Mouse (Mus musculus): ENCODE data around the gene Cdh12.

The Cdh12 gene

DNA sequence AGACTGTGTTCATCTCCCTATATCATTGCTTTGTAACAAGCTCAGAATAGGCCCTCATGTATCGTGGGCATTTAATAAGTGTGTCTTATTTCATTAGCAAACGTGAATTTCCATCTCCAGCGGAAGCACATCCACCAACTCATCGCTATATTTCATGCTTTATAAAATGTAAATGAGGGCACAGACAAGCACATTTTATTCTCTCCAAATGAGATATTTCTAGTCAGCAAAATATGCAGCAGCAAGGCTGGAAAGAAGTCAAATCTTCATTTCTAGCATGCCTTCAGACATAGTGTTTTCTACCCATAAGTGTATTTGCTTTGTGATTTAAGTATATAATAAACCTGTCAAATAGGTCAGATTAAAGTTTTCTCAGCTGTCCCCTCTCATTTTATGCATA is 262.8 kb downstream of the Cdh12 start:
- no peak for DNase-seq

GRCm38 (mm10) chr15:20772289-20772688 is 323.2 kb downstream of the Cdh12 start:
- DNase-seq: no peak

DNA sequence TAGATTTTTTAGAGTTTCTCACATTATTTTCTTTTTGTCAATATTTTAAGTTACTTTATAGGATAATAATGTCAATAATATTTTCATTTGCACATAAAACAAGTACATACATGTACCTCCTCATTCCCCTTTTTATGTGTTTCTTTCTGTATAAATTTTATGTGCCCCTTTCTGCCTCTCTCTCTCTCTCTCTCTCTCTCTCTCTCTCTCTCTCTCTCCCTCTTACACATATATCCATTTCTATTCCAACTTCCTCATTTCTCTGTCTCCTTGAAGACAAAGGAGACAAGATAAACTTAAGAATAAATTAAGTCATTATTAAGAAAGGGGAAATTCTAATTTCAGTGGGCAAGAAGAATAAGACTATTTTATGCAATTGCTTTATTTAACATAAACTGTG is 324.4 kb downstream of the Cdh12 start:
- no peak for DNase-seq

GRCm38 (mm10) chr15:20796999-20797398 is 347.9 kb downstream of the Cdh12 start:
- no peak for DNase-seq

DNA sequence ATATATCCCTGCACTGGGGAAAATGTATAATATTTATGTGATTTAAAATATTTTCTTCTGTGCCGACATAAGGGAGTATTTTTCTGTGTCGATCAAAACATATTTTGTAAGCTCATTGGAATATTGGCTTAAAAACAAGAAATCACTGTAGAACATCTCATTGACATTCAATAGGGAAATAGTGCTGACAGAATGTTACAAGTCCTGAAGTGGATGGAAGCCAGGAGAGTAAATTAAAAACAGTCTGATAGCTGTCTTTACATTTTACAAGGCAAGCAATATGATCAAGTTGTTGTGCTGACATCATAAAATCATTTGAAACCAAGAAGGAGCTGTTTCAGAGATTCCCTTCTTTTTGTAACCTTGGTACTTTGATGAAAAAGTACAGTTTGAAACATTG is 349.5 kb downstream of the Cdh12 start:
- no peak for DNase-seq

GRCm38 (mm10) chr15:20835887-20836286 is 386.8 kb downstream of the Cdh12 start:
- DNase-seq: no peak

DNA sequence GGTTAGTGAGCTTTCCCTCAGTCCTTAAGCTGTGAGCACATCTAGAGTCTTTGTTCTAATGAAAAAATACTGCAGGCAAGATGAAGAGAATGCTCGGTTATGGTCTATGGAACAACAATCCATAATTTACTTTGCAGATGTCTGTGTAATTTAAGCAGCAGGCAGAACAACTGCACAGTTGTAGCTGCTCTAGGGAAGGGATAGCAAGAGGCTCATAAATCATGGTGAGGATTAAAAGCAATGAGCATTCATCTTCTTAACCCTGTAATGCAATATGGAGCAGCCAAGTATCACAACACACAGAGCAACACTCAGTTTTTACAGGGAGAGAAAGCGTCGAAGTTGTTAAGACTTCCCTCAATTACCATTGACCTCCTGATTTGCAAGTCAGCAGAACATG is 387.9 kb downstream of the Cdh12 start:
- no peak for DNase-seq

GRCm38 (mm10) chr15:20841479-20841878 is 392.4 kb downstream of the Cdh12 start:
- DNase-seq: no peak

DNA sequence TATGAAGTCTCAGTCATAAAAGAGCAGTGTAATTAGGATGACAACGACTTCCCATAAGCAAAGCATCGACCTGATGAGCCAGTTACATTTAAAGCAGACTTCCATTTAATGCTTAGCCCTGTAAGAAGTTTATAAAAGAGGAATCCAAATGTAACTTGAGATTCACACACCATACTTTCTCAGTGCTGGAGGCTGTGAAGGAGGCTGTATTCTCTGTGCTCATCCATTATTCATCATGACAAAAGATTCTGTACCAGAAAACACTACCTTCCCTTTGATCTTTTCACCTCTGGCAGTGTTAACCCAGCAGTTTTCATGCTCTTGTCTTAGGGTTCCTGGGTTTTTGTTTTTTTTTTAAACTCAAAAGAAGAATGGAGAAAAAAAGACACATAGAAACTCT is 414.0 kb downstream of the Cdh12 start:
- DNase-seq: no peak

GRCm38 (mm10) chr15:20872518-20872917 is 423.5 kb downstream of the Cdh12 start:
- no peak for DNase-seq

- DNase-seq: no peak
These were observed 427.9 kb downstream of the Cdh12 start for GRCm38 (mm10) chr15:20876993-20877392.

DNA sequence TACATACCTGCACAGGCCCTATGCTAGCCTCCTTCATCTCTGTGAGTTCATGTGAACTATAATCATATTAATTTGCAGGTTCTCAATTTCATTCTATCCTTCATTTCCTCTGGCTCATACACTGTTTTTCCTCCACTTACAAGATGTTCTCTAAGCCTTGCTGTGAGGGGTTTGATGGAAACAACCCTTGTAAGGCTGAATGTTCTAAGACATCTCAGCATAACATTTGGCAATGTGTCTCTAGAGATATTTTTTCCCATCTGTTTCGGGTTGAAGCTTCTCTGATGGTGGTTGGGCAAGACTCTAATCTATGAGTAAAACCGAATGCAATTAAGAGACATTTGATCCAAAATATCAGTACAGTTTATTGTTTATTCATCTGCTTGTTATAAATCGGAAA is 444.4 kb downstream of the Cdh12 start:
- DNase-seq: no peak

DNA sequence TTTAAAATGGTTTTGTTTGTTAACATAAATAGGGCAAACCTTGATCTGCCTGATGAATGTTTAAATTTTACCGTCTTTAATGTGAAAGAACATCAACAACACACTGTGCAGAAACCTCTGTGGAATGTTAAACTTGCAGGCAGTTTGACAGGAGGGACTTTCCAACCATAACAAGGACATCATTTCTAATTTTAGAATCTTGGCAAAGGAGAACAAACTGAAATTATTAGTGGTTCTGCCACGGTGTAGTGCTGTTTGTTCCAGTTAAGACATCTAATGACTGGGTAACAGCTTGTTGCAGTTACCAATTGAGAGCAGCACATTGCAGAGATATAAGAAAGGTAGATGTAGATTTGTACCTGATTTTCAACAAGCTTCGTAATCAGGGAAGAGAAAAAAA is 453.5 kb downstream of the Cdh12 start:
- no peak for DNase-seq

GRCm38 (mm10) chr15:20928221-20928620 is 479.2 kb downstream of the Cdh12 start:
- no peak for DNase-seq

- DNase-seq: no peak
These were observed 494.9 kb downstream of the Cdh12 start for GRCm38 (mm10) chr15:20944000-20944399.

- no peak for DNase-seq
These were observed 518.4 kb downstream of the Cdh12 start for GRCm38 (mm10) chr15:20967463-20967862.

DNA sequence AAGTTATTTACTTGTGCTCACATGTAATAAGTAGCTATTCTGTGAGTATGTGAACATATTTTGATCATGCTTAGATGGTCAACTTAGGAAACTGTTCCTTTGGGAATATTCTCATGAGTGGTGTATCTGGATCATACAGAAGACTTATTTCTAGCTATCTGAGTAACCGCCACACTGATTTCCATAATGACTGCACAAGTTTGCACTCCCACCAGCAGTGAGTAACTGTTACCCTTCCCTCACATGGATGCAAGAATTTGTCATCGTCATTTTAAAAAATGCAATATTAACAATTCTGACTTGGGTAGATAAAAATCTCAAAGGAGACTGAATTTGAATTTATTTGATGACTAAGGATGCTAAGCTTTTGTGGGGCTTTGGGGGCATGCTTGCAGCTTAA is 522.0 kb downstream of the Cdh12 start:
- no peak for DNase-seq

DNA sequence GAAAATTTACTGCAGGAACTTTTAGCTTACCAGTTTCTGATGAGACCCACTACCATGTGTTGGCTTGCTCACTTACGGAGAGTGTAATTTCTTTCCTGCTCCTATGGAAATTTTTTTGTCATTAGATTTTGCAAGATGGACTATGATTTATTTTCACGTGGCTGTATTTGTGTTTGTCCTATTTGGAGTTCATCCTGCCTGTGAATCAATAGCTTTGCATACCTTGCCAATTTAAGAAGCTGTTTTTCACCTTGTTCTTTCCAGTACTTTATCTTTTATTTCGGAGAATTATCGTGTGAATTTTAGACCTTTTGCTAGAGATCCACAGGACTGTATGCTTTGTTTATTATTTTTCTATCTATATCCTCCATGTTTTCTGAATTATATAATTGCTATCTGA is 551.5 kb downstream of the Cdh12 start:
- DNase-seq: no peak

DNA sequence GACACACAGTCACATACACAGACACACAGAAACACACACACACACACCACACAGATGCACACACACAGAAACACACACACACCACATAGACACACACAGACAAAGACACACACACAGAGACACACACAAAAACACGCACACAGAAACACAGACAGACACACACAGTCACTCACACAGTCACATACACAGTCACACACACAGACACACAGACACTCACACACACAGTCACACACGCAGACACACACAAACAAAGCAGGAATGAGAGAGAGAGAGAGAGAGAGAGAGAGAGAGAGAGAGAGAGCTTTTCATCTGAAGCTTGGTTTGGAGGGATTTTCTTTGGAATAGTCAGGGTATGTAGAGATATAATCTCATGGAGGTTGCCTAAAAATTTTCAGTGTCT is 558.9 kb downstream of the Cdh12 start:
- no peak for DNase-seq

DNA sequence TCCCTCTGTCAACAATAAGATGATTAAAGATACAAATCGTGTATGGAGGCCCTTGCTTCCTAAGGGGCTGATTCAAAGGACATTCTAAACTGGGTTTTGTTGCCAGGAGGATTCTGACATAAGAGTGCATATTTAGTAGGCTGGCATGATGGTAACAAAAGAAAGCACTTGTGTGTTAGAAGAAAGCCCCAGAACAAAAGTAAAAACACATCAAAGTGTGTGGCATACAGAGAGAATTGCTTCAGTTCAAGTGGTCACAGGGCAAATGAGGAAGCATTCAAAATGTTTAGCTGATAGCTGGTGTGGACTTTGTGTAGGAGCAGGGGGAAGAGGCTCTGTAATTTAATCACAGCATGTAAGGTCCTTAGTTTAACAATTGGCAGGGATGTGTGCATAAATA is 559.4 kb downstream of the Cdh12 start:
- no peak for DNase-seq

- no peak for DNase-seq
These were observed 559.9 kb downstream of the Cdh12 start for GRCm38 (mm10) chr15:21008969-21009368.

GRCm38 (mm10) chr15:21063683-21064082 is 614.6 kb downstream of the Cdh12 start:
- DNase-seq: no peak

GRCm38 (mm10) chr15:21069264-21069663 is 620.2 kb downstream of the Cdh12 start:
- DNase-seq: no peak

GRCm38 (mm10) chr15:21092824-21093223 is 643.8 kb downstream of the Cdh12 start:
- DNase-seq: no peak

DNA sequence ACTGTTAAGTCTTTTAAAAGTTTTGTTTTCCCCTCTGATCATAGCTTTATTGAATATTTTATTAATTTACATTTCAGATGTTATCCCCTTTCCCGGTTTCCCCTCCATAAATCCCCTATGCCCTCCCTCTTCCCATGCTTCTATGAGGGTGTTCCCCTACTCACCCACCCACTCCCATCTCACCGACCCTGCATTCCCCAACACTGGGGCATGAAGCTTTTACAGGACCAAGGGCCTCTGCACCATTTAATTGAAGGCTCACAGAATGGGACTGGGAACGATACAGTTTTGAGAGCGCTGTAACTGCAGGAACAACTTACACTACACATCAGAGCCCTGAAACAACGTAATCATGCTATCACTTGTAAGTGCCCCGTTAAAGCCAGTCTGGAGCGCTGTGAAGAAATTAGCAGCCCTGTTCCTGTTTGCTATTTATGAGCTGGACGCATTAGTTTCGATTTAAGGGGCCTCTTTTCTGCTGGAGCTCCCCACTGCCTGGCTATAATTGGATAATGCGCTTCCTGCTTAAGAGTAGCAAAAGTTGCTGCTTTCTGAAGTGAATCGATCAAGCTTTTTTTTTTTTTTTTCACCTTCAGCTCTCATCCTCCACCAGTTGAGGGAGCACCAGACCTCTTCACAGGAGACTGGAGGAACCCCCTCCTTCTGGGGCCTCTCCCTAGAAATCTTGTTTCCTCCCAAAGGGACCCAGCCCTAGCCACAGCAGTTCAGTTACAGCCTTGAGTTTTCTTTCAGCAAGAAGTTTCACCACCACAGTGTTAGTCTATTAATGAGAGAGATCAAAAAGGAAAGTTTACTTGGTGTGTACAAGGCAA is 660.2 kb downstream of the Cdh12 start:
- no peak for DNase-seq

Data from thymus, postnatal 36 days (tissue).